Mouse (Mus musculus): Measurements from ENCODE around the gene Snx9. TPM values are rescaled to one million over a fixed set of nuclear protein-coding genes. Genes with fewer than 3 reads are reported as not detected.

The Snx9 gene
- polyA plus RNA-seq, 1 experiment from 2014 or later, result 28.3 TPM

DNA sequence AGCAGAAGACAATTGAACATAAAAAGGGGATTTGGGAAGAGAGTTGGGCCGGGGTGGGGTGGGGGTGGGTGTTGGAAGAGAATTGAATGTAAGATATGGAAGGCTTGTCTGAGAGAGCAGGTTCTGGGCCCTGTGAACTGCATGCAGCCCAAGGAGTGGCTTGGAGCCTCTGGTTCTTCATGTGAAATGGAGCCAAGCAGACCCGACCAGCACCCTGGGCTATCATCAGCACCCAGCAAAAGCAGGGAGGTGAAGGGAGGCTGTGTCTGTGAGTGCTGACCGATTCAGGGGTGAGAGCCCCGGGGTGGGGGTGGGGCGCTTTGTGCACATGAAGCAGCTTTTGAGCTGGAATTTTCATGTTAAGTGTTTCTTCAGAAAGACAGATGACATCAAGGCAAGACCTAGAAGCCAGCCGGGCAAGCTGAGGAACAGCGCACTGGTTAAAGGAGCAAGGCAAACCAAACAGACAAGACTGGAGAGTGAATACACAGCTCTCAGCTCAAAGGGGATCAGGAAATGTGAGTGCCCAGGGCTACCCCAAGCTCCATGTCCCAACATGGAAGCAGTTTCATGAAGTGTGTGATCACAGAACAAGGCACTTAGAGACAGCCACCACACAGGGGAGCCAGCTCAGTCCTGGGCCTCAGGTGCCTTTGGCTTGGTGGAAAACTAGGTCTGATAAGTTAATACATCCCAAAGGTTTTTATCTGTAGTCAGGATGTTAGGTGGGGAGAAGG, 40.1 kb upstream of the Snx9 start:
- ATAC-seq (ENCODE audit: low FRiP score, low read depth), result no peak
- Histone ChIP-seq H3K36me3 (no peaks in the 10 kb centered on the region), H3K4me2 (replicated peaks) (no peak overlapping the region), H3K4me3 (no peak overlapping the region), H3K9me3 (no peaks in the 10 kb centered on the region), H3K27me3 (peaks cover 3% of the 10 kb centered on the region; the same call in 1 of the 2 replicates), H3K4me1 (peaks cover 44% of the 10 kb centered on the region), H3K9ac (no peak overlapping the region), H3K27ac (no peak overlapping the region; the same call in 1 of the 2 replicates)
- WGBS, result 82% methylated on average over 7 of the region's 7 CpGs

DNA sequence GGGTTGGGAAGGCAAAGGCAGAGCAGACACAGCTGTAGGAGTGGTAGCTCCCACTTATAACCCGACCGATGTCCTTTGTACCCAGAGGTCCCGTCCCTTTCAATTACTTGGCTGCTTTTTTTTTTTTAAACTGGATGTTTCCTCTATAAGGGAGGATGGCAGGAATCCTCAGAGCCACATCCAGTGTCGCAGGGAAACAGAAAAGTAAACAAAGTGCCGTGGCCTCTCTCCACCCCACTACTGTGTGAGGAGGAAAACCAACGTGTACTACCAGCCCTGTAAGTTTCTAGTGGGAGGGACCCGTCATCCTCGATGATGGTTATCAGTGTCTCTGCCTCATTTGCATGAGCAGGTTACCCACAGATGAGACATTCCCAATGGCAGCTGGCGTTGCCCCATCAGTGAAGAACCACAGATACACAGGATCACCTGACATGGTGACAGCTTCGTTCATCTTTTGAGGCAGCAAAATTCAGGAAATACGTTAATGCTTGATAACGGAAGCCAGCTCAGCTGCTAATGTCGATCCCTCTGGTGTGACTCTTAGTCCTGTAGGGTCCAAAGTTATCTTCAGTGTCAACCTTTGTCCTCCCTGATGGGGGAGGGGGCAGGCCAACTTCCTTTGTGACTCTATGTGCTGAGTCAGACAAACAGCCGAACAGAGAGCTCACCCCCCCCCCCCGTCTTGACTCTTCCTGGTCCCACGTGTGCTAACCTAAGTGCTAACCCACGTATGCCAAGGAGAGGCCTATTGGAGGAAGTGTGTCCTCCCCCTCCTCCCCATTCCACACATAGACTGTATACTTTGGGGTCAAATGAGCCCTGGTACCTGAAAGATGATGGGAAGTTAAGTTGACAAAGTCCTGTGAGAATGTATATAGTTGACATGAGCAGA, 39.1 kb upstream of the Snx9 start:
- Histone ChIP-seq H3K36me3 (no peaks in the 10 kb centered on the region), H3K27me3 (peaks cover 3% of the 10 kb centered on the region; the same call in 1 of the 2 replicates), H3K4me1 (peaks cover 43% of the 10 kb centered on the region), H3K9me3 (no peaks in the 10 kb centered on the region), H3K4me3 (no peak overlapping the region), H3K27ac (no peak overlapping the region), H3K9ac (no peak overlapping the region), H3K4me2 (replicated peaks) (no peak overlapping the region)
- no peak for ATAC-seq (ENCODE audit: low FRiP score, low read depth)
- 77% methylated on average over 17 of the region's 17 CpGs for WGBS

DNA sequence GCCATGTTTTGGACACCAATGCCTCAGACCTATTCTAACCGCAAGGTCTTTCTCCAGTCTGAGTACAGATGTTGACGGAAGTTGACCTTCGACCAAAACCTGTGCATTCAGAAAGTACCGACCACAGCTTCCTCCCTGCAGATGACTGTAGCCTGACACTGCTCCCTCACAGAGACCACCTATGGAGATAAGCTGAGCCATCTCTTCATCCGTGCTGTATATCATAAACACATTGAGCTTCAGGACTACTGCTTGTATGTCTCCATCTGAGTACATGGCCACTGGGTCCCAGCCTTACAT, 38.5 kb upstream of the Snx9 start:
- Histone ChIP-seq H3K4me1 (peaks cover 39% of the 10 kb centered on the region), H3K4me3 (no peak overlapping the region), H3K36me3 (no peaks in the 10 kb centered on the region), H3K27ac (no peak overlapping the region), H3K9me3 (no peaks in the 10 kb centered on the region), H3K9ac (no peak overlapping the region), H3K4me2 (replicated peaks) (no peak overlapping the region), H3K27me3 (peaks cover 3% of the 10 kb centered on the region; the same call in 1 of the 2 replicates)
- whole genome bisulfite sequencing, result 84% methylated on average over 5 of the region's 5 CpGs
- ATAC-seq (ENCODE audit: low FRiP score, low read depth), result no peak

- Histone ChIP-seq H3K27me3 (no peaks in the 10 kb centered on the region), H3K4me3 (no peak overlapping the region), H3K4me1 (peaks cover 36% of the 10 kb centered on the region), H3K9ac (no peak overlapping the region), H3K4me2 (replicated peaks) (no peak overlapping the region), H3K9me3 (no peaks in the 10 kb centered on the region), H3K36me3 (no peaks in the 10 kb centered on the region), H3K27ac (peak overlapping the region; percentile 87; the same call in 1 of the 2 replicates)
- ATAC-seq (ENCODE audit: low FRiP score, low read depth), result no peak
- 91% methylated on average over 10 of the region's 10 CpGs for WGBS
Measured at GRCm38 (mm10) chr17:5803229-5804012, 37.7 kb upstream of the Snx9 start.

- Histone ChIP-seq H3K4me2 (replicated peaks) (peak overlapping the region; percentile 21; the same call in 1 of the 2 replicates), H3K9me3 (no peaks in the 10 kb centered on the region), H3K27ac (peak overlapping the region; percentile 87), H3K36me3 (no peaks in the 10 kb centered on the region), H3K4me1 (peaks cover 31% of the 10 kb centered on the region), H3K4me3 (no peak overlapping the region), H3K27me3 (no peaks in the 10 kb centered on the region), H3K9ac (no peak overlapping the region)
- ATAC-seq (ENCODE audit: low FRiP score, low read depth), result peak; percentile 84; the same call in 1 of the 2 replicates
- 44% methylated on average over 12 of the region's 12 CpGs for WGBS
Measured at GRCm38 (mm10) chr17:5804370-5805150, 36.6 kb upstream of the Snx9 start.

GRCm38 (mm10) chr17:5805151-5805834, 35.8 kb upstream of the Snx9 start:
- ATAC-seq (ENCODE audit: low FRiP score, low read depth), result no peak; the same call in none of the 2 replicates
- Histone ChIP-seq H3K27me3 (no peaks in the 10 kb centered on the region), H3K9ac (no peak overlapping the region), H3K4me1 (peaks cover 31% of the 10 kb centered on the region), H3K9me3 (no peaks in the 10 kb centered on the region; the same call in 1 of the 2 replicates), H3K27ac (peak overlapping the region; percentile 87), H3K4me2 (replicated peaks) (peak overlapping the region; percentile 21; the same call in 1 of the 2 replicates), H3K4me3 (no peak overlapping the region), H3K36me3 (no peaks in the 10 kb centered on the region)
- 34% methylated on average over 7 of the region's 7 CpGs for WGBS

DNA sequence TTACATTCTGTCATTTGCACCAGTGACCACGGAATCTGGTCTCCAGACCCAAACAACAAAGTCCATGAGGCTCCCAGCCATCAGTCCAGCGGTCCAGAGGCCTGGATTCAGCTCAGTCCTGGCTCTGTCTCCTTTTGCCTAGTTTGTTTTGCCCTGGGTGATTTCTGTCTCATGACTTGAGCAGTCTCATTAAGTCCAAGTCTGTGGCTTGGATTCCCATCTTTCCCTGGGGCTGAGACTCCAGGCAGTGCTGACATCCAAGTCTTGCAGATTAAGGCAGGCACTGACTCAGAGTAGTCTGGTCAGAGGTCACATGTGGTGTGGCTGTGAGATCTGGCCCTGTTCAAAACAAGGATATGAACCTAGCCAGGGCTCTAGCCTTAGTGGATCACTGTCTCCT, 35.2 kb upstream of the Snx9 start:
- no peak overlapping the region for H3K4me2 ChIP-seq (replicated peaks)
- no peak overlapping the region for H3K9ac ChIP-seq
- no peak overlapping the region for H3K4me3 ChIP-seq
- H3K4me1 ChIP-seq, result peaks cover 31% of the 10 kb centered on the region
- 70% methylated on average over 2 of the region's 2 CpGs for WGBS
- ATAC-seq (ENCODE audit: low FRiP score, low read depth), result no peak
- H3K9me3 ChIP-seq, result no peaks in the 10 kb centered on the region; the same call in 1 of the 2 replicates
- no peaks in the 10 kb centered on the region for H3K36me3 ChIP-seq
- H3K27me3 ChIP-seq, result no peaks in the 10 kb centered on the region
- H3K27ac ChIP-seq, result peak overlapping the region; percentile 87

GRCm38 (mm10) chr17:5806823-5807222, 34.3 kb upstream of the Snx9 start:
- WGBS, result 90% methylated on average over 2 of the region's 2 CpGs
- no peaks in the 10 kb centered on the region; the same call in 1 of the 2 replicates for H3K9me3 ChIP-seq
- no peak overlapping the region for H3K4me3 ChIP-seq
- no peaks in the 10 kb centered on the region for H3K36me3 ChIP-seq
- no peak overlapping the region for H3K9ac ChIP-seq
- H3K27ac ChIP-seq, result no peak overlapping the region
- no peak overlapping the region for H3K4me2 ChIP-seq (replicated peaks)
- no peak for ATAC-seq (ENCODE audit: low FRiP score, low read depth)
- H3K4me1 ChIP-seq, result peaks cover 31% of the 10 kb centered on the region
- H3K27me3 ChIP-seq, result no peaks in the 10 kb centered on the region

DNA sequence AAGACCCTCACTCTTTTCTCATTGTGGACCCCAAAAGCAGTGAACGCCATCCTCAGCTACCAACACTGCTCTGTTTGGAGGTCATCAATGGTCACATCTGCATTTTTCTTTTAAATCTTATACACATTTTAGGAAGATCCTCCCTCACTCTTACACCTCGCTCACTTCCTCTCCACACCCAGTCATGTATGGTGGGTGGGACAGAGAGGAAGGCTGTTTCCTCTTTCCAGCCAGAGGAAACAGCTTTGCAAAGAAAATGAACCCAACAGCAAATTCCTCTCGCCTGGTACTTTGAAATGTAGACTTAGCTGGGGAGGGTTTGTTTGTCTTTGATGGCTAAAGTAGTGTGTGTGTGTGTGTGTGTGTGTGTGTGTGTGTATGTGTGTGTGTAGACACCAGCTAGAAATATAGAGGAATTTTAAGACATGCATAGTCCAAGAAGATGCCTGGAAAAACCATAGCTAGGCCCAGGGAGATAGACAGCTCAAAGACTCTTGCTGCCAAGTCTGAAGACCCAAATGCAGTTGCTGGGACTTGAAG, 33.2 kb upstream of the Snx9 start:
- Histone ChIP-seq H3K9ac (no peak overlapping the region), H3K4me3 (no peak overlapping the region), H3K36me3 (no peaks in the 10 kb centered on the region), H3K4me2 (replicated peaks) (no peak overlapping the region), H3K27me3 (no peaks in the 10 kb centered on the region), H3K27ac (no peak overlapping the region), H3K4me1 (peaks cover 31% of the 10 kb centered on the region), H3K9me3 (no peaks in the 10 kb centered on the region; the same call in none of the 2 replicates)
- no peak for ATAC-seq (ENCODE audit: low FRiP score, low read depth)
- 70% methylated on average over 3 of the region's 3 CpGs for WGBS

GRCm38 (mm10) chr17:5813863-5814640, 27.1 kb upstream of the Snx9 start:
- H3K9ac ChIP-seq, result no peak overlapping the region
- no peaks in the 10 kb centered on the region for H3K36me3 ChIP-seq
- ATAC-seq (ENCODE audit: low FRiP score, low read depth), result no peak
- no peak overlapping the region for H3K4me3 ChIP-seq
- H3K27me3 ChIP-seq, result no peaks in the 10 kb centered on the region
- no peaks in the 10 kb centered on the region; the same call in none of the 2 replicates for H3K9me3 ChIP-seq
- peaks cover 7% of the 10 kb centered on the region for H3K4me1 ChIP-seq
- WGBS, result 59% methylated on average over 8 of the region's 8 CpGs
- H3K27ac ChIP-seq, result no peak overlapping the region
- H3K4me2 ChIP-seq (replicated peaks), result no peak overlapping the region
